Mouse (Mus musculus): ENCODE measurements at regions not wholly inside any gene's neighbourhood (a gene's known extent, or its start where the extent isn't known, plus 50 kb on each side); places are given as distances from the start of the nearest gene placed in this dataset.

DNA sequence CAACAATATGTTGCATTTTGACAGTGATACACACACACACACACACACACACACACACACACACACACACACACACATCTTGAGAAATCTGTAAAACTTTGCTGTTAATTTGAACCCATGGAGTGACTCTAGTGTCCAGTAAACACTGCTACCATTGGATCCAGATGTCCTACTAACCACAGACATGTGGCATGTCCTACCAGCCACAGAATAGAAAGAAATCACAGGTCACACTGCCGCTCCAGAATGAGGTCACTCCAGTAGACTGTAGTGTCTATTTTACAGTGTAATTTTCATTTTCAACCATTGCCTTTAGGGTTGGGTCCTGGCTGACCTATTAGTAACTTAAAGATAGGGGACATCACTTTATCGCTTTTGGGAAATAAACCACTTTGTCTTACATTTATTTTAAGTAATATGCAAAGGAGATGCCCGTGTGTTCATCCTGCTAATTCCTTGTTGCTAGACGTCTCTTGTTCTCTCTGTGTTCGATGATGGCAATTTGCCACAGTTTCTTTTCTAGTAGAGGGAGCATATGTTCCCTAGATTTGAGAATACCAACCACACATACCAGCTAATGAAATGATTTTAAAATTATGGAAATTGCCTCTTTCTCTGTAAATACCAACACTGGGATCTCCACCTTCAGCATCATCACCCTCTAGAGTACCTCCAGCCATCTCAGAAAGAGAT is 59.2 kb upstream of the Cdh6 start:
- Histone ChIP-seq H3K36me3 (no peaks in the 10 kb centered on the region), H3K9me3 (replicated peaks) (no peaks in the 10 kb centered on the region), H3K27me3 (no peaks in the 10 kb centered on the region), H3K4me2 (replicated peaks) (no peak overlapping the region), H3K27ac (no peak overlapping the region), H3K4me3 (no peak overlapping the region), H3K9ac (no peak overlapping the region), H3K4me1 (no peaks in the 10 kb centered on the region)
- 87% methylated on average over 5 of the region's 5 CpGs for WGBS
- ATAC-seq (ENCODE audit: low FRiP score): no peak

- H3K9ac ChIP-seq: no peak overlapping the region
Measured at GRCm38 (mm10) chr15:13231550-13231949, 58.1 kb upstream of the Cdh6 start.

DNA sequence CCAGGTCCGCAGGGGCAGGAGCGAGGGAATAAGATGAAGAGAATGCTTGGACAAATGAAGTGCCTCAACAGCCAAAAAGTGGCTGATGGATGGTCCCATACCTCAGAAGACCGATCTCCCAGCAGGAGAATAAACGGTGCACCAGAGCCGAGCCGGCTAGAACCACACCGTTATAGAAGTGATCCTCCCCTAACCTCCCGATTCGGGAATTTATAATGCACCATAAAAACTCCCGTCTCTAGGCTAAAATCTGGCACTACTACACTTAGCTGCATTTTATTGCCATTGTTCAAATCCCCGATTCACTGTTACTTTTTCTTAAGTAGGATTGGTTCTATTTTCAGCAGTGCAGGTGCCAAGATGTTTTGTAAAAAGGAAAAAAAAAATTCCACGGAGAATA is 54.6 kb upstream of the Cdh6 start:
- H3K4me1 ChIP-seq: no peaks in the 10 kb centered on the region
- no peaks in the 10 kb centered on the region for H3K27me3 ChIP-seq
- no peak overlapping the region for H3K9ac ChIP-seq
- no peaks in the 10 kb centered on the region for H3K9me3 ChIP-seq (replicated peaks)
- ATAC-seq (ENCODE audit: low FRiP score): no peak
- 94% methylated on average over 12 of the region's 12 CpGs for WGBS
- H3K36me3 ChIP-seq: no peaks in the 10 kb centered on the region
- H3K27ac ChIP-seq: no peak overlapping the region
- H3K4me3 ChIP-seq: no peak overlapping the region
- no peak overlapping the region for H3K4me2 ChIP-seq (replicated peaks)

More at GRCm38 (mm10) chr15:13231550-13231949, 58.1 kb upstream of the Cdh6 start:
- Histone ChIP-seq H3K9me3 (replicated peaks) (no peaks in the 10 kb centered on the region), H3K27me3 (no peaks in the 10 kb centered on the region), H3K4me3 (no peak overlapping the region), H3K4me1 (no peaks in the 10 kb centered on the region), H3K36me3 (no peaks in the 10 kb centered on the region), H3K4me2 (replicated peaks) (no peak overlapping the region), H3K27ac (no peak overlapping the region)
- 46% methylated on average over 4 of the region's 4 CpGs for WGBS
- ATAC-seq (ENCODE audit: low FRiP score): no peak
